Mouse (Mus musculus): ENCODE data around the gene Wdr34.

GRCm38 (mm10) chr2:30078349-30078712 lies 29.6 kb upstream of the Wdr34 start:
- TF ChIP-seq CTCF (IDR thresholded peaks at IDR 0.05) = no peak
- TF ChIP-seq EP300 (IDR thresholded peaks at IDR 0.05) = peak; percentile 70
